Mouse (Mus musculus) large intestine, adult 2 months (tissue): Measurements from ENCODE around the gene Hadha. TPM values are rescaled to one million over a fixed set of nuclear protein-coding genes. Genes with fewer than 3 reads are reported as not detected.
A peak's percentile ranks its signal among the peaks of the same experiment; 100 is the strongest.

Experiments used
- DNase-seq: peaks from one replicate; pipeline ENCODE4 v3.0.0-alpha.2; 2012; ENCODE audit warnings: low read depth, low spot score
- WGBS: fragments of 180-500 bp; shearing (Covaris S2); methylation state at CpG from one replicate; pipeline ENCODE4 v1.1.7; 2018; 5-methylcytosine and 5-hydroxymethylcytosine counted together
- polyA plus RNA-seq: library from polyadenylated mRNA; depleted of rRNA; stranded (reverse); fragments of >200 nt; gene quantifications from 2 replicates; pipeline ENCODE4 v1.2.3, GENCODE M21; 2012; rRNA removed

The Hadha gene
- polyA plus RNA-seq, 1 experiment, result 59.3 TPM

DNA sequence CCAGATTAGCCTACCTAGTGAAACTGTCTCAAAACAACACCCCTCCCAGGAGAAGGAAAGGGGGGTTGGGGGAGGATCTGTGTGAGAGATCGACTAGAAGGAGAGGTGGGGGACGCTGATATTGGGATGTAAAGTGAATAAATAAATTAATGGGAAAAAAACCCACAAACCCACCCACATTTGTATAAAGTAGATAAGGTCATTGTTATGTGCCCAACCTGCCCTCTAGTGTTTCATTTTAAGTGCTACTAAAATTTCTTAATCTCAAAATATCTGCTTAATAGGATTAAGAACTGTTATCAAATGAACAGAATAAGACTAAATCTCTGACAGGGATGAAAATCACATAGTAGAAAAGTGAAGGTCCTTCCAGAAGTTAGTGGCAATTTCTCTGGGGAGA lies 60.6 kb downstream of the Hadha start:
- WGBS, result 60% methylated on average over 2 of the region's 2 CpGs

GRCm38 (mm10) chr5:30092701-30093100 lies 62.3 kb downstream of the Hadha start:
- WGBS, result 57% methylated on average over 13 of the region's 13 CpGs

More for the DNA sequence above, 60.6 kb downstream of the Hadha start:
- no peak for DNase-seq

GRCm38 (mm10) chr5:30072825-30073821 lies 81.8 kb downstream of the Hadha start, which contains the start of gene Tyms:
TSS of gene Tyms (minus strand) at chr5:30073617.
- DNase-seq, result peak; percentile 64
- under 1% methylated on average over 45 of the region's 45 CpGs for WGBS

More at GRCm38 (mm10) chr5:30092701-30093100, 62.3 kb downstream of the Hadha start:
- DNase-seq, result no peak

DNA sequence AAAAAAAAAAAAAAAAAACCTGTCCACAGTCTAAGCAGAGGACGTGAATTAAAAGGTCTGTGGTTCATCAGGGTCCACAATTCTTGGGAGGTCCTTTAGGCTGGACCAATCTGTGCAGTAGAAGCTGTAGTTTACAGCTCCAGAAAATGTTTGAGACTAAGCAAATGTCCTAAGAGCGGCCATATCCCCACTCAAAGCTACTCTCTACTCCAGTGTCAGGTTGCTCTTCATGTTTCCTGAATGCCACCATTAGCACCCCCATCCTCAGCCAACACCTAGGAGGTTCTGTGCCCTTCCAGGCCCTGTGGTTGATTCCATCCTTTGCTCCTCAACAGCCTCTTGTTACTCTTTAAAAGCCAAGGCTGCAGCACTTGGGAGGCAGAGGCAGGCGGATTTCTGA lies 82.6 kb downstream of the Hadha start:
- 27% methylated on average over 3 of the region's 3 CpGs for WGBS
- DNase-seq, result no peak

DNA sequence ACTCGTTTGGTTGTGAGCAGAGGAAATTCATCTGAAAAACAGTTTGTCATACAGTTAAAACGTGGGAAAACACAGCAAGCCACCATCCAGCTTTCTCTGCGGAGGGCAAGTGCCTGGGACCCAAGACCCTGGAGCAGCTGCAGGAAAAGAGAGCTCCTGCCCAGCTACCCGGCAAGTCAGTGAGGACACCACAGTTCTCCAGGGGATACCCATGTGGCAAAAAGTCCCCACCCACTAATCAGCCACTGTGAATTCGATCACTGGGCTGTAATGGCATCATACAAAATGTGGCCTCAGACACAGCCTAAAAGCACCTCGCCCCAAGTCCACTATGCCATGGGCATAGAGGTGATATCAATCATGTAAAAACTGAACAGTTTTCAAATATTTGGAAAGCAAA lies 83.3 kb downstream of the Hadha start:
- no peak for DNase-seq
- WGBS, result 61% methylated on average over 6 of the region's 6 CpGs

Other genes starting within 250 kb of the Hadha start
- gene Il6, start 142.0 kb downstream of the Hadha start, polyA plus RNA-seq, result not detected in 2 replicates
- 47.6 and 60.5 TPM in 2 replicates for gene Tyms, start 81.5 kb downstream of the Hadha start, polyA plus RNA-seq
- 0.02 TPM in 1 of 2 replicates, not detected in the other for gene Garem2, start 50.0 kb downstream of the Hadha start, polyA plus RNA-seq
- not detected in 2 replicates for gene 3110082J24Rik, start 49.1 kb downstream of the Hadha start, polyA plus RNA-seq
- gene Hadhb, start 86 bp upstream of the Hadha start, polyA plus RNA-seq, result 117 and 122 TPM in 2 replicates
- gene Adgrf3, start 50.6 kb upstream of the Hadha start, polyA plus RNA-seq, result 0.16 TPM in 1 of 2 replicates, not detected in the other
- gene Selenoi, start 77.4 kb upstream of the Hadha start, polyA plus RNA-seq, result 44.8 and 103 TPM in 2 replicates
- 0.36 and 0.48 TPM in 2 replicates for gene Drc1, start 126.2 kb upstream of the Hadha start, polyA plus RNA-seq